Mouse (Mus musculus): Measurements from ENCODE around the gene Tubal3.

GRCm38 (mm10) chr13:3910356-3910755 lies 7.7 kb upstream of the Tubal3 start:
- TF ChIP-seq CTCF (conservative IDR thresholded peaks at IDR 0.05 in 1 of 2, IDR thresholded peaks at IDR 0.05 in 1 of 2; ENCODE audit: low read depth in 2 of 2, low read length in 2 of 2) (no peak), MAX (IDR thresholded peaks at IDR 0.05; ENCODE audit: low read length) (no peak), USF1 (IDR thresholded peaks at IDR 0.05; ENCODE audit: low read depth, low read length) (no peak)
